Mouse (Mus musculus): ENCODE data around the gene Dmkn. TPM values are rescaled to one million over a fixed set of nuclear protein-coding genes. Genes with fewer than 3 reads are reported as not detected.
"Not testable (repeated sequence)": the region's sequence is repeated elsewhere in the genome, so short reads cannot be mapped to it uniquely, and the experiment has no call there.

Gene Dmkn
- 1 to 10 TPM; 3.6 to 6.6 TPM for total RNA-seq (2021)

GRCm38 (mm10) chr7:30763456-30763855 is at the start of gene Dmkn:
Dmkn (plus strand) TSS chr7:30763756.
- intact Hi-C loops (cut with DNase I), result no loop called here
- no peak for DNase-seq (ENCODE audit: low spot score)

- intact Hi-C loops (cut with DNase I), result no loop called here
- no peak for DNase-seq (ENCODE audit: low spot score)
These were observed 46.4 kb upstream of the Dmkn start for GRCm38 (mm10) chr7:30717006-30717715.

- no peak for DNase-seq (ENCODE audit: low spot score)
- intact Hi-C loops (cut with DNase I), result no loop called here
These were observed 45.9 kb upstream of the Dmkn start for GRCm38 (mm10) chr7:30717716-30718046.

- intact Hi-C loops (cut with DNase I), result no loop called here
These were observed 43.9 kb upstream of the Dmkn start for GRCm38 (mm10) chr7:30719669-30720068.

GRCm38 (mm10) chr7:30721286-30721685 is 42.3 kb upstream of the Dmkn start:
- DNase-seq (ENCODE audit: low spot score), result no peak
- intact Hi-C loops (cut with DNase I), result no loop called here

More at GRCm38 (mm10) chr7:30719669-30720068, 43.9 kb upstream of the Dmkn start:
- no peak for DNase-seq (ENCODE audit: low spot score)

GRCm38 (mm10) chr7:30723274-30723953 is 40.1 kb upstream of the Dmkn start:
- intact Hi-C loops (cut with DNase I), result no loop called here

GRCm38 (mm10) chr7:30728214-30728613 is 35.3 kb upstream of the Dmkn start:
- intact Hi-C loops (cut with DNase I), result loop anchor here (5.0 kb wide), 3 partner anchors 61 to 244 kb away; partner anchors contain the start of genes Fam187b, Lsr and Rbm42
- DNase-seq (ENCODE audit: low spot score), result no peak

More at GRCm38 (mm10) chr7:30723274-30723953, 40.1 kb upstream of the Dmkn start:
- DNase-seq (ENCODE audit: low spot score), result no peak

GRCm38 (mm10) chr7:30728739-30729395 is 34.7 kb upstream of the Dmkn start:
- intact Hi-C loops (cut with DNase I), result loop anchor here (5.0 kb wide), 3 partner anchors 62 to 243 kb away; partner anchors contain the start of genes Fam187b, Lsr and Rbm42
- no peak for DNase-seq (ENCODE audit: low spot score)

GRCm38 (mm10) chr7:30729396-30730063 is 34.0 kb upstream of the Dmkn start, which contains the start of gene Tmem147:
Tmem147 (minus strand) TSS chr7:30729540.
- peak; percentile 87 for DNase-seq (ENCODE audit: low spot score)
- intact Hi-C loops (cut with DNase I), result loop anchor here (5.0 kb wide), 3 partner anchors 62 to 243 kb away; partner anchors contain the start of genes Fam187b, Lsr and Rbm42

- intact Hi-C loops (cut with DNase I); DNase-seq (ENCODE audit: low spot score): not testable (repeated sequence)
These were observed 33.4 kb upstream of the Dmkn start for GRCm38 (mm10) chr7:30730064-30730722.

- DNase-seq (ENCODE audit: low spot score), result no peak
- intact Hi-C loops (cut with DNase I), result no loop called here
These were observed 27.3 kb upstream of the Dmkn start for GRCm38 (mm10) chr7:30736211-30736610.

GRCm38 (mm10) chr7:30742570-30742969 is 21.0 kb upstream of the Dmkn start:
- DNase-seq (ENCODE audit: low spot score); intact Hi-C loops (cut with DNase I): not testable (repeated sequence)

GRCm38 (mm10) chr7:30743617-30744016 is 19.9 kb upstream of the Dmkn start, which contains the start of gene Gapdhs:
Gapdhs (minus strand) TSS chr7:30743681.
- intact Hi-C loops (cut with DNase I); DNase-seq (ENCODE audit: low spot score): not testable (repeated sequence)

GRCm38 (mm10) chr7:30744022-30744598 is 19.4 kb upstream of the Dmkn start:
- no peak for DNase-seq (ENCODE audit: low spot score)
- intact Hi-C loops (cut with DNase I), result no loop called here

GRCm38 (mm10) chr7:30747525-30748204 is 15.9 kb upstream of the Dmkn start:
- no peak for DNase-seq (ENCODE audit: low spot score)
- intact Hi-C loops (cut with DNase I), result no loop called here

- DNase-seq (ENCODE audit: low spot score), result no peak
- intact Hi-C loops (cut with DNase I), result no loop called here
These were observed 13.5 kb upstream of the Dmkn start for GRCm38 (mm10) chr7:30749824-30750606.

GRCm38 (mm10) chr7:30751086-30751669 is 12.4 kb upstream of the Dmkn start, which contains the start of gene Sbsn:
Sbsn (plus strand) TSS chr7:30751471.
- intact Hi-C loops (cut with DNase I), result no loop called here
- no peak for DNase-seq (ENCODE audit: low spot score)

Measured in heart, postnatal 25 days (tissue).